Mouse (Mus musculus) neural tube, embryonic 14.5 days (tissue): Measurements from ENCODE around the gene 1600014C10Rik. TPM values are rescaled to one million over a fixed set of nuclear protein-coding genes. Genes with fewer than 3 reads are reported as not detected.
A peak's percentile ranks its signal among the peaks of the same experiment; 100 is the strongest.

ENCODE experiments used
- ATAC-seq: fragments of 200-750 bp; cut with Nextera tagmentation; 2 replicates; pipeline ENCODE4 v1.8.0; 2017; ENCODE audit warnings: low read depth, mild to moderate bottlenecking, moderate TSS enrichment, moderate library complexity
- H3K27ac ChIP-seq: fragments of 300-500 bp; sonication (generic); 2 replicates; pipeline ENCODE4 v1.5.1; 2014; ENCODE audit warnings: low read depth, mild to moderate bottlenecking, control low read depth, low read length, moderate library complexity, mixed read lengths
- H3K27me3 ChIP-seq: fragments of 300-500 bp; sonication (generic); 2 replicates; pipeline ENCODE4 v1.6.1; 2014; ENCODE audit warnings: low read length; ENCODE audit not compliant: control insufficient read depth, insufficient read depth
- H3K36me3 ChIP-seq: fragments of 300-500 bp; sonication (generic); 2 replicates; pipeline ENCODE4 v1.6.1; 2014; ENCODE audit warnings: low read length, mixed read lengths; ENCODE audit not compliant: control insufficient read depth, insufficient read depth
- H3K4me1 ChIP-seq: fragments of 300-500 bp; sonication (generic); 2 replicates; pipeline ENCODE4 v1.6.1; 2014; ENCODE audit warnings: low read length; ENCODE audit not compliant: control insufficient read depth, insufficient read depth
- H3K4me2 ChIP-seq: fragments of 300-500 bp; sonication (generic); 2 replicates; pipeline ENCODE4 v1.6.1; 2014; ENCODE audit warnings: mild to moderate bottlenecking, low read depth, low read length, control low read depth
- H3K4me3 ChIP-seq: fragments of 300-500 bp; sonication (generic); 2 replicates; pipeline ENCODE4 v1.5.1; 2014; ENCODE audit warnings: low read depth, low read length, control low read depth, mixed read lengths
- H3K9ac ChIP-seq: fragments of 300-500 bp; sonication (generic); replicated peaks from 2 replicates; pipeline ENCODE4 v1.6.1; 2014; ENCODE audit warnings: low read depth, mild to moderate bottlenecking, control low read depth, low read length, mixed read lengths
- H3K9me3 ChIP-seq: fragments of 300-500 bp; sonication (generic); 2 replicates; pipeline ENCODE4 v1.6.1; 2016; ENCODE audit warnings: low read length; ENCODE audit not compliant: control insufficient read depth
- WGBS: fragments of 180-500 bp; shearing (Covaris S2); extraction: QIAGEN DNeasy Blood & Tissue Kit; methylation state at CpG from one replicate; pipeline ENCODE4 v1.1.7; 2014; 5-methylcytosine and 5-hydroxymethylcytosine counted together
- polyA plus RNA-seq: library from polyadenylated mRNA; unstranded; fragments of >200 nt; fragmentation: Nextera tagmentation; extraction: Ambion mirVana; gene quantifications from 2 replicates; pipeline ENCODE4 v1.2.1, GENCODE M21; 2014

The 1600014C10Rik gene
- polyA plus RNA-seq, 1 experiment from 2014 or later = 31.3 TPM

DNA sequence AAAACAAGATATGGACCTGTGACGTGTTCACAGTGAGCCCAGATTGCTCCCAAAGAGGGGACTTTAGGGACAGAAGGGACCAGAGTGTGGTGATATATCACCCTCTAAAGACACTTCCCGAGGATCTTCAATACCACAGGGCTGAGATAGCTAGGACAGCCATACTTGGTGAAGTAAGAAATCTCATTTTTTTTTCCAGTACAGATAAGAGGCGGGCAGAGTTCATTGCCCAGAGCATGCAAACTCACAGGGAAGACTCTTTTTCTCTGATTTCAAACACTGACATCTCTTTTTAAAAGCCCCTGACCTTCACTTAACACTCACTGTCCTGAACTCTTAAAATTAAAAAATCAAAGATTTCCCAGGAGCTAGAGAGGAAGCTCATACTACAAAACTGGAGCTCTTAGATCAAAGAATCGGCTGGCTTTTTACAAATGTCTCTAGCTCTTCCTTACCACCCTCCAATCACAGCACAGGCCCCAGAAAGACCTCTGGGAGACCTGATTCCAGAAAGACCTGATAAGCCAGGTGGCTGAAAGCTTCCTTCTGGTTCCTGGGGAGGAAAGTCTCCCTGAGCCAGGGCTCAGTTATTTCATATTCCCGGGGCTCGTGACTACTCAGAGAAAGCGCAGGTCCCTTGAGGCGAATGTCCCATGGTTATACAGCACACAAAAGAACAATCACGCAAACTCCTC, 24.1 kb upstream of the 1600014C10Rik start:
- no peaks in the 10 kb centered on the region for H3K36me3 ChIP-seq
- H3K4me3 ChIP-seq = no peak overlapping the region
- ATAC-seq = no peak
- no peaks in the 10 kb centered on the region for H3K27me3 ChIP-seq
- no peaks in the 10 kb centered on the region for H3K9me3 ChIP-seq
- H3K4me2 ChIP-seq = no peak overlapping the region
- H3K27ac ChIP-seq = no peak overlapping the region
- H3K9ac ChIP-seq = no peak overlapping the region
- no peaks in the 10 kb centered on the region for H3K4me1 ChIP-seq
- WGBS = 80% methylated on average over 9 of the region's 9 CpGs

DNA sequence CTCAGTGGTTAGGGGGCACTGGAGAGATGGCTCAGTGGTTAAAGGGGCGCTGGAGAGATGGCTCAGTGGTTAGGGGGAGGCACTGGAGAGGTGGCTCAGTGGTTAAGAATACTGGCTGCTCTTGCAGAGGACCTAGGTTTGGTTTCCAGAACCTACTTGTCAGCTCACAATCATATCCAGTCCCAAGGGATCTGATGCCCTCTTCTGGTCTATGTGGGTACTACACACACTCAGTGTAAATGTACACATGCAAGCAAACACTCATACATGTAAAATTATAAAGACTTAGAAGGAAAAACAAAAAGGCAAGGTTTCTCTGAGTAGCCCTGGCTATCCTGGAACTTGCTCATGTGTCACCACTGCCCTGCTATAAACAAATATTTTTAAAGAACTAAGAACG, 21.6 kb upstream of the 1600014C10Rik start:
- Histone ChIP-seq H3K4me1 (no peaks in the 10 kb centered on the region), H3K4me3 (no peak overlapping the region), H3K9me3 (no peaks in the 10 kb centered on the region), H3K9ac (no peak overlapping the region), H3K36me3 (no peaks in the 10 kb centered on the region), H3K4me2 (no peak overlapping the region), H3K27me3 (no peaks in the 10 kb centered on the region), H3K27ac (no peak overlapping the region)
- ATAC-seq = no peak
- WGBS = 93% methylated on average over 2 of the region's 2 CpGs

DNA sequence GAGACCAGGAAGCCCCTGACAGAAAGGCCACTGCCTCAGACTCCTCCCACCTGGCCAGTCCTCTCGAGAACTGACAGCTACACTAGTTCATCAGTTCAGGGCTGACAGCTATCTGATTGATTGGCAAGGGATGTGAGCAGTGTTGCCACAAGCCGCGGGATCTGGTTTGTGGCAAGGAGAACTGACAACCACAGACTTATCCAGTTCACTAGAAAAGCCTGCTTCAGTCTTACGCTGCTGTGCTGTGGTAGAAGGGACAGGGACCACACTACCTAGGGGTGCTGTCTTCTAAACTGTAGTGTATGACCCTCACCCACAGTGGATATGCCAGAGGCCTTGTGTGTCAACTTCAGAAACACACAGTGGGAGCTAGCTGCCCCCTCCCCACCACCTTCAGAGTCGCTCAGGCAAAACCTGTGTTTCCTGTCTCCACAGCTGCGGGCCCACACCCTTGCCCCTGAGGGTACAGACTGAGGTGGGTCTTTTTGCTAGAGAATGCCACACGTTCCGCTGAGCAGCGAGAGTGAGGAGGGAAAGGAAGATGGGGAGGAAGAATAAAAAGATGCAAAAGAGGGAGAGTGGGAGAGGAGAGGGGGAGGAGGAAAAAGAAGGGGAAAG, 19.5 kb upstream of the 1600014C10Rik start:
- H3K9me3 ChIP-seq = no peaks in the 10 kb centered on the region
- no peak overlapping the region for H3K9ac ChIP-seq
- 56% methylated on average over 9 of the region's 9 CpGs for WGBS
- no peak overlapping the region for H3K4me2 ChIP-seq
- no peaks in the 10 kb centered on the region for H3K4me1 ChIP-seq
- ATAC-seq = 0 out of 2 replicates have a peak, but pooled peaks have one; percentile 16
- H3K36me3 ChIP-seq = no peaks in the 10 kb centered on the region
- H3K27me3 ChIP-seq = no peaks in the 10 kb centered on the region
- no peak overlapping the region for H3K27ac ChIP-seq
- no peak overlapping the region for H3K4me3 ChIP-seq

DNA sequence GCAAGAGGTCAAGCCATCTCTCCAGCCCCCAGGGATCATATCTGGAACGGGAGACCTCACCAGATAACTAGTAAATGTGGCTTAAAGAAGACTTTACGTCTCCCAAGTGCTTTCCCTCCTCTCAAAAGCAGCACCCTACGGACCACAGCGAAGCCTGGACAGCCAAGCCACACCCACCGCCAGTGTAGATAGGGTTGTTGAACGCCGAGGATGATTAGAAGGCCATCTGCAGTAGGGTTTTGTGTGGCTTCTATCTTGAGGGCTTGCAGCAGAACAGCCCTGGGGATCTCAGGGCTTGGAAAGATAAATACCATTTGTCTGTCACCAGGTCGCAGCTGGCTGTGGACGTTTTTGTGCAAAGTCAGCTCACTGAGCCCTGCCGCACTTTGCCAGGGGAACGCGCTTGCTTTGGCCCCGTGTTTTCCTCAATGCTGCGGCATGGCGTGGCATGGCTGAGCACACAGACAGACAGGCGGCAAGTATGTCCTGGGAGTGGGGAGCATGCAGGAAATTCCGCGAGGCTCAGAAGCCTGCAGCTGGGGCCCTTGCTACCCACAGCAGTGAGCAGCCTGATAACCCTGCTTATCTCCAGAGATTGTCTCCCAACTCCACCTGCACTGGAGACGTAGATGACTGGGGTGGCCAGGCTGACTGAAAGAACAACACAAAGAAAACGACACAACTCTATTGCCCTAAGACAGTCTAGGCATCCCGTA, 15.9 kb upstream of the 1600014C10Rik start:
- H3K27me3 ChIP-seq = no peaks in the 10 kb centered on the region
- no peak overlapping the region for H3K9ac ChIP-seq
- no peak overlapping the region for H3K27ac ChIP-seq
- no peaks in the 10 kb centered on the region for H3K4me1 ChIP-seq
- H3K36me3 ChIP-seq = no peaks in the 10 kb centered on the region
- H3K4me2 ChIP-seq = peak overlapping the region; percentile 2; the same call in 1 of the 2 replicates
- no peaks in the 10 kb centered on the region for H3K9me3 ChIP-seq
- WGBS = 54% methylated on average over 21 of the region's 21 CpGs
- no peak overlapping the region for H3K4me3 ChIP-seq
- 0 out of 2 replicates have a peak, but pooled peaks have one; percentile 24 for ATAC-seq

DNA sequence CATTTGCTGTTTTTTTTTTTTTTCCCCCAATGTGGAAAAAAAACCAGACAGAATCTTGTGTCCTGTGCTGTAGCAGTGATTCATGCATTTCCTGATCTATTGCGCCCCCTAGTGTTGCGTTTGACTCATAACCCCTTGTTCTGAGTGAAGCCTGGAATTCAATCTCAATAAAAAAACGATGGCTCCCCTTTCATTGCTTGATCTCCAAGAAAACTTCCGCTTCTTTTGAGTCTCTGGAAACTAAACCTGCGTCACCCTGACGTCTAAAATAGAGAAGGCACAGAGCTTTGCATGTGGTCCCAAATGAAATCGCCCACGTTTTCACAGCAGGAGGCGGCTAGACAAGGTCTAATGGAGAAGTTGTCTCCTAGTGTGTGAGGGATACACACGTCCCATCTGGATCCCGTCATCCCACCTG, 15.3 kb upstream of the 1600014C10Rik start:
- Histone ChIP-seq H3K4me1 (no peaks in the 10 kb centered on the region), H3K9ac (no peak overlapping the region), H3K27ac (no peak overlapping the region), H3K36me3 (no peaks in the 10 kb centered on the region), H3K9me3 (no peaks in the 10 kb centered on the region), H3K4me3 (no peak overlapping the region), H3K27me3 (no peaks in the 10 kb centered on the region), H3K4me2 (no peak overlapping the region)
- WGBS = 19% methylated on average over 11 of the region's 11 CpGs
- ATAC-seq = peak; percentile 65; the same call in 1 of the 2 replicates

DNA sequence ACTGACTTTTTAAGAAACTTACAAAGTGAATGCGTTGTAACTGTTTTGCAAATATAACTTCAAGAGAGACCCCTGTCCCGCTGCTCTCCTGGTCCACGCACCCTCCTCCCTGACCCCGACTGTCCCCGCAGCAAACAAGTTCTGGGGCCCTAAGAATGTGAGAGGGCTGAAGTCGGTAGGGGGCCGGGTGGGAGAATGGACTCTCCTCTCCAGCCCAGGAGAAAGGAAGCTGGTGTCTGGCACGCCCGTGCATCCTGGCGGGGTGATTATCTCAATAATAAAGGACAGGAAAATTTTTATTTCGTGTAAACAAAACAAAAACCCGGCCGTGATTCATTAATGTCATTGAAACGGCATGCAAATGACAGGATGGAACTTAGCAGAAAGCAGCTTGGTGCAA, 9.1 kb upstream of the 1600014C10Rik start:
- Histone ChIP-seq H3K4me1 (0 out of 2 replicates have a peak, but pooled peaks cover 6% of the 10 kb centered on the region), H3K9me3 (no peaks in the 10 kb centered on the region), H3K27ac (no peak overlapping the region), H3K36me3 (no peaks in the 10 kb centered on the region), H3K4me3 (peak overlapping the region; percentile 23), H3K4me2 (peak overlapping the region; percentile 50), H3K27me3 (no peaks in the 10 kb centered on the region), H3K9ac (peak overlapping the region; percentile 55)
- 10% methylated on average over 14 of the region's 14 CpGs for WGBS
- 0 out of 2 replicates have a peak, but pooled peaks have one; percentile 44 for ATAC-seq

DNA sequence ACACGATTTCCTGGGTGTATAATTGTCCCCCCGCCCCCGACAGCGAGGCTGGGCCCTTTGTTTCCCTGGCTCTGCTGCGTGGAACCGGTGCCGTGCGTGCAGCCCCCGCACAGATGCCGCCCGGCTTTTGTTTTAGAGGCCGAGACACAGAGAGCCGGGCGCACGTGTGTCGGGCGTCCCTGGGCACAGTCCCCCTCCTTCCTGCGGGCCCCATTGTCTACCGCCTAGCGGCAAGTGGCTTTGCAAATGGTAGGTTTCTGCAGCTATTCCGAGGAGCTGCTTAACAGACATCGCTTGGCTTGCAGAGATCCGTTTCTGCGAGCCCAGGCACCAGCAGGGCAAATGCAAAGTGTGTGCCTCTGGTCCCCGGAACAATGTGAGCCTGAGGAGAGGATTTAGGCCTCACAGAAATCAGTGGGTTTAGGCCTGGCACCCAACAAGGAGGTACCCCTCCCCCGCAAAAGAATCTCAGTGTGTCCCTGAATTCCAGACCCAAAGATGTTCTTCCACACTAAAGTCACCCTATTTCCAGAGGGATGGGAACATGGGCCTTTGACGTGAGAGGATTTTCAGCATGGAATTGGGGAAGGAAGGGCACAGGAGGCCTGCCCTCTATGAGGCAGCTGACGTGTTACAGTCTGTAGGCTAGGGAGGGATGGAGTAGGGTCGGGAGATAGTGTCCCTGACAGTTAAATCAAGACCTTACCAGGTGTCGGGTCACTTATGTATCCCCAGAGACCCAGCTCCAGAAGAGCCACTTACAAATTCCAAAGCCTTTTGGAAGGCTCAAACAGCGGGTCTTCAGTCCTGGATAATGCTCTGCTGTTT, 8.5 kb upstream of the 1600014C10Rik start:
- H3K27ac ChIP-seq = 0 out of 2 replicates have a peak overlapping the region, but pooled peaks have one; percentile 52
- H3K4me2 ChIP-seq = peak overlapping the region; percentile 50
- no peaks in the 10 kb centered on the region for H3K27me3 ChIP-seq
- 6% methylated on average over 31 of the region's 31 CpGs for WGBS
- peak; percentile 79; the same call in 1 of the 2 replicates for ATAC-seq
- H3K4me3 ChIP-seq = peak overlapping the region; percentile 23
- H3K9ac ChIP-seq = peak overlapping the region; percentile 55
- 0 out of 2 replicates have a peak, but pooled peaks cover 6% of the 10 kb centered on the region for H3K4me1 ChIP-seq
- H3K9me3 ChIP-seq = no peaks in the 10 kb centered on the region
- no peaks in the 10 kb centered on the region for H3K36me3 ChIP-seq

DNA sequence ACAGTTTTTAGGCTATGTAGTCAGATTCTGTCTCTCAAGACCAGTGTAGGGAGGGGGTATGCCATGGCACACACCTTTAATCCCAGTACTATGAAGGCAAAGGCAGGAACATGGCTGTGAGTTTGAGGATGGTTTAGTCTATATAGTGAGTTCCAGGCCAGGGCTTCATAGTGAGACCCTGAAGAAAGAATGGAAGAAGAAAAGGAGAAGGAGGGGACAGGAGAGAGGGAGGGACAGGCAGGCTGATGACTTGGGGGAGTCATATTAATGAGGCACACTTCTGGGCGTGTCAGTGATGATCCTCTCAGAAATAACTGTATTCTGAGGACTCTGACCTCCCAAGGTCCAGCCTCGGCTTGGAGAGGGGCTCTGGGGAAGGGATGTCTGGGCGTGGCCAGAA, 7.0 kb upstream of the 1600014C10Rik start:
- ATAC-seq = no peak
- Histone ChIP-seq H3K9me3 (no peaks in the 10 kb centered on the region), H3K9ac (no peak overlapping the region), H3K27ac (no peak overlapping the region), H3K27me3 (no peaks in the 10 kb centered on the region), H3K4me2 (no peak overlapping the region), H3K4me3 (no peak overlapping the region), H3K36me3 (no peaks in the 10 kb centered on the region), H3K4me1 (0 out of 2 replicates have a peak, but pooled peaks cover 6% of the 10 kb centered on the region)
- 87% methylated on average over 3 of the region's 3 CpGs for WGBS
